Mouse (Mus musculus): ENCODE measurements around the gene Usp7.

DNA sequence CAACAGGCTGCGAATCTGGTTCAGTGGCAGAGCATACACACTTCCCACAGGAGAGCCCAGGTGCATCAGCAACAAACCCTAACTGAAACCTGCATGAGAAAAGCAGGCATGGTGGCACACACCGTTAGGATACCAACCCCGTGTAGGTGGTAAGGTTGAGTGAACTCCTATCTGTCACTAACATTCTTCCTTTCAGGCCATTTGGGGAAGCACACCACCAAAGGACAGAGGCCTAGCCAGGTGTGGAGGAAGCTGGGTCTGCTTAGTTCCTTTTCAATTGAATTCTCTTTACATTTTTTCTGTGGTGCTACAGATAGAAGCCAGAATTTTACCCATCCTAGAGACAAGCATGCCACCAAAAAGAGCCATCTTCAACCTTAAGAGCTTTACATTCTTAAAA, 44.3 kb downstream of the Usp7 start:
- TF ChIP-seq CTCF (IDR thresholded peaks at IDR 0.05; ENCODE audit: low read depth, low read length), result no peak
- no peak for TF ChIP-seq GATA1 (IDR thresholded peaks at IDR 0.05; ENCODE audit: borderline replicate concordance, low read length)
- no peak for TF ChIP-seq POLR2AphosphoS5 (IDR thresholded peaks at IDR 0.05; ENCODE audit: insufficient replicate concordance, low read depth, low read length)

All from G1E (cell line).